Mouse (Mus musculus): ENCODE results near the gene Gripap1. TPM values are rescaled to one million over a fixed set of nuclear protein-coding genes. Genes with fewer than 3 reads are reported as not detected.
A peak's percentile ranks its signal among the peaks of the same experiment; 100 is the strongest.

The Gripap1 gene
- polyA plus RNA-seq, 1 experiment from 2014 or later = 41.8 TPM

GRCm38 (mm10) chrX:7772766-7773165, 16.8 kb upstream of the Gripap1 start:
- no peaks in the 10 kb centered on the region for H3K9me3 ChIP-seq (ENCODE audit: control insufficient read depth, low read depth, low read length)
- peaks cover 11% of the 10 kb centered on the region; the same call in 1 of the 2 replicates for H3K36me3 ChIP-seq (ENCODE audit: control insufficient read depth, insufficient read depth, low read length)
- ATAC-seq (ENCODE audit: insufficient number of reproducible peaks, insufficient read depth, low FRiP score, low read depth) = no peak
- H3K4me3 ChIP-seq (ENCODE audit: low read depth, low read length) = no peak overlapping the region
- H3K9ac ChIP-seq (replicated peaks; ENCODE audit: low read depth, low read length) = no peak overlapping the region
- H3K4me2 ChIP-seq (replicated peaks; ENCODE audit: low read depth, low read length) = no peak overlapping the region
- no peaks in the 10 kb centered on the region for H3K4me1 ChIP-seq (ENCODE audit: control insufficient read depth, insufficient read depth, low read length)
- WGBS = 57% methylated on average over 2 of the region's 2 CpGs
- no peaks in the 10 kb centered on the region for H3K27me3 ChIP-seq (ENCODE audit: control insufficient read depth, insufficient read depth, low read length)
- H3K27ac ChIP-seq (ENCODE audit: low read length) = no peak overlapping the region

GRCm38 (mm10) chrX:7775501-7776205, 13.9 kb upstream of the Gripap1 start:
- peaks cover 8% of the 10 kb centered on the region; the same call in 1 of the 2 replicates for H3K36me3 ChIP-seq (ENCODE audit: control insufficient read depth, insufficient read depth, low read length)

DNA sequence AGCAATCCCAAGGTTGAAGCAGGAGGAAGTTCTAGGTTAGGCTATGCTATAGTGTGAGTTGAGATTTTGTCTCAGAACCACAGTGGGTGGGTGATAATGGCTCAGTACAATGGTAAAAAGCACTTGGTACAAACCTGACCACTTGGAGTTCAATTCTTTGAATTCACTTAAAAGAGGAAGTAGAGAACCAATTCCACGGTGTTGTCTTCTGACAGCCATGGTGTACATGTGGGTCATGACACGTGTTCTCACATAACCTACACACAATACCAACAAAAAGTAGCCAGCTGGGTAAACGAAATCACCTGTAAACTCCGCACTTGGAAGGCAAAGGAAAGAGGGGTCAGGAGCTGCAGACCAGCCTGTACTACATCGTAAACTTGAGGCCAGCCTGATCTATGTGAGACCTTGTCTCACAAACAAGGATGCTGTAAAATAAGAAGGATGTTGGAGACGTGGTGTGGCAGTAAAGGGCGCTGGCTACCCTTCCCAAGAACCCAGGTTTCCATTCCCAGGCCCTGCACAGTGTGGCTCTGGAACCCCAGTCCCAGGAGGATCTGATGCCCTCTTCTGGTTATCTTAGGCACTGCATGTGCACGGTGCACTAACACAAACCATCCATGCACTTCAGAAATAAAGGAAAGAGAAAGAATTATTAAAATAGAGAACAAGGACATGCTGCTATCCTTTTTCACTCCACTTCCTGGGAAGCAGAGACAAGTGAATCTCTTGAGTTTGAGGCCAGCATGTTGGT, 13.1 kb upstream of the Gripap1 start:
- Histone ChIP-seq H3K4me3 (ENCODE audit: low read depth, low read length) (no peak overlapping the region), H3K36me3 (ENCODE audit: control insufficient read depth, insufficient read depth, low read length) (peaks cover 5% of the 10 kb centered on the region; the same call in 1 of the 2 replicates), H3K4me1 (ENCODE audit: control insufficient read depth, insufficient read depth, low read length) (no peaks in the 10 kb centered on the region), H3K9ac (replicated peaks; ENCODE audit: low read depth, low read length) (no peak overlapping the region), H3K9me3 (ENCODE audit: control insufficient read depth, low read depth, low read length) (no peaks in the 10 kb centered on the region), H3K27me3 (ENCODE audit: control insufficient read depth, insufficient read depth, low read length) (no peaks in the 10 kb centered on the region), H3K4me2 (replicated peaks; ENCODE audit: low read depth, low read length) (no peak overlapping the region), H3K27ac (ENCODE audit: low read length) (no peak overlapping the region)
- ATAC-seq (ENCODE audit: insufficient number of reproducible peaks, insufficient read depth, low FRiP score, low read depth) = peak; percentile 33; the same call in 1 of the 2 replicates
- WGBS = 47% methylated on average over 8 of the region's 8 CpGs

More at GRCm38 (mm10) chrX:7775501-7776205, 13.9 kb upstream of the Gripap1 start:
- no peaks in the 10 kb centered on the region for H3K4me1 ChIP-seq (ENCODE audit: control insufficient read depth, insufficient read depth, low read length)
- no peak for ATAC-seq (ENCODE audit: insufficient number of reproducible peaks, insufficient read depth, low FRiP score, low read depth)
- no peaks in the 10 kb centered on the region for H3K9me3 ChIP-seq (ENCODE audit: control insufficient read depth, low read depth, low read length)
- no peak overlapping the region for H3K4me2 ChIP-seq (replicated peaks; ENCODE audit: low read depth, low read length)
- 75% methylated on average over 9 of the region's 9 CpGs for WGBS
- H3K9ac ChIP-seq (replicated peaks; ENCODE audit: low read depth, low read length) = no peak overlapping the region
- H3K27me3 ChIP-seq (ENCODE audit: control insufficient read depth, insufficient read depth, low read length) = no peaks in the 10 kb centered on the region
- H3K27ac ChIP-seq (ENCODE audit: low read length) = no peak overlapping the region
- no peak overlapping the region for H3K4me3 ChIP-seq (ENCODE audit: low read depth, low read length)

- Histone ChIP-seq H3K27ac (ENCODE audit: low read length) (no peak overlapping the region), H3K9ac (replicated peaks; ENCODE audit: low read depth, low read length) (no peak overlapping the region), H3K4me1 (ENCODE audit: control insufficient read depth, insufficient read depth, low read length) (no peaks in the 10 kb centered on the region), H3K4me3 (ENCODE audit: low read depth, low read length) (no peak overlapping the region), H3K4me2 (replicated peaks; ENCODE audit: low read depth, low read length) (no peak overlapping the region), H3K36me3 (ENCODE audit: control insufficient read depth, insufficient read depth, low read length) (no peaks in the 10 kb centered on the region; the same call in 1 of the 2 replicates), H3K27me3 (ENCODE audit: control insufficient read depth, insufficient read depth, low read length) (no peaks in the 10 kb centered on the region), H3K9me3 (ENCODE audit: control insufficient read depth, low read depth, low read length) (no peaks in the 10 kb centered on the region)
- peak; percentile 65; the same call in 1 of the 2 replicates for ATAC-seq (ENCODE audit: insufficient number of reproducible peaks, insufficient read depth, low FRiP score, low read depth)
- WGBS = 65% methylated on average over 7 of the region's 7 CpGs
Observed at GRCm38 (mm10) chrX:7778450-7779244, 10.9 kb upstream of the Gripap1 start.

DNA sequence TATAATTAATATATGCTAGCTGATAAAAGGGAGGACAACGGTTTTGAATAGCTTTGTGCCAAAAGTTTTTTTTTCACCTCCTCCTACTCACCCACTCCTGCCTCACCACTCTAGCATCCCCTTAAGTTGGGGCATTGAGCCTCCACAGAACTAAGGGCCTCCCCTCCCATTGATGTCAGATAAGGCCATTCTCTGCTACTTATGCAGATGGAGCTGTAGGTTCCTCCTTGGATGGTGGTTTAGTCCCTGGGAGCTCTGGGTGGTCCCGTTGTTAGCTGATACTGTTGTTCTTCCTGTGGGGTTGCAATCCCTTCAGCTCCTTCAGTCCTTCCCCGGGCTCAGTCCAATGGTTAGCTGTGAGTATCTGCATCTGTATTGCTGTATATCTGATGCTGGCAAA, 10.3 kb upstream of the Gripap1 start:
- Histone ChIP-seq H3K9ac (replicated peaks; ENCODE audit: low read depth, low read length) (no peak overlapping the region), H3K27me3 (ENCODE audit: control insufficient read depth, insufficient read depth, low read length) (no peaks in the 10 kb centered on the region), H3K9me3 (ENCODE audit: control insufficient read depth, low read depth, low read length) (no peaks in the 10 kb centered on the region), H3K4me1 (ENCODE audit: control insufficient read depth, insufficient read depth, low read length) (no peaks in the 10 kb centered on the region), H3K27ac (ENCODE audit: low read length) (no peak overlapping the region), H3K4me3 (ENCODE audit: low read depth, low read length) (no peak overlapping the region), H3K4me2 (replicated peaks; ENCODE audit: low read depth, low read length) (no peak overlapping the region), H3K36me3 (ENCODE audit: control insufficient read depth, insufficient read depth, low read length) (no peaks in the 10 kb centered on the region)
- WGBS = 21% methylated on average over 3 of the region's 3 CpGs
- no peak for ATAC-seq (ENCODE audit: insufficient number of reproducible peaks, insufficient read depth, low FRiP score, low read depth)

DNA sequence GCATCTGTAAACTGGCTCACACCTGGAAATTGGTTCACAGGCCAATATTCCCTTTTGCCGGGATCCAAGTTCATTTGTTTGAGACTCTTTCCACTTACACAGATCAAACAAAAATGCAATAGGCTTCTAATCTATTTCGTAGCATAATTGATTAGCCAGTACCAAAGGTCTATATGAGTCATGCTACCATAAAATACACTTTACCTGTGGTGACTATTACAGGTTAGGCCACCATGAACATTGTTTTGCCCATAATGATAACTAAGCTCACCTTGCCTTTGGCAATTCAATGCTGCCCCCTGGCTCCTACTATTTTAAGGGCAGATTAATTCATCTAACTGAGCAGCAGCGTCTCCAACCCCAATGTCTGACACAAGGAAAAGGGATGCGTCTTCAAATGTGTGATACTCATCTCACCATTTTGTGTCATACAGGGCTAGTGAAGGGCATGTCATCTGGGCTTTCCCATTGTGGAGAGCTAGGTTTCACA, 6.9 kb upstream of the Gripap1 start:
- Histone ChIP-seq H3K36me3 (ENCODE audit: control insufficient read depth, insufficient read depth, low read length) (no peaks in the 10 kb centered on the region), H3K27ac (ENCODE audit: low read length) (no peak overlapping the region), H3K4me1 (ENCODE audit: control insufficient read depth, insufficient read depth, low read length) (no peaks in the 10 kb centered on the region), H3K27me3 (ENCODE audit: control insufficient read depth, insufficient read depth, low read length) (no peaks in the 10 kb centered on the region), H3K4me2 (replicated peaks; ENCODE audit: low read depth, low read length) (no peak overlapping the region), H3K9me3 (ENCODE audit: control insufficient read depth, low read depth, low read length) (no peaks in the 10 kb centered on the region), H3K9ac (replicated peaks; ENCODE audit: low read depth, low read length) (no peak overlapping the region), H3K4me3 (ENCODE audit: low read depth, low read length) (no peak overlapping the region)
- ATAC-seq (ENCODE audit: insufficient number of reproducible peaks, insufficient read depth, low FRiP score, low read depth) = no peak
- 79% methylated on average over 4 of the region's 4 CpGs for WGBS

DNA sequence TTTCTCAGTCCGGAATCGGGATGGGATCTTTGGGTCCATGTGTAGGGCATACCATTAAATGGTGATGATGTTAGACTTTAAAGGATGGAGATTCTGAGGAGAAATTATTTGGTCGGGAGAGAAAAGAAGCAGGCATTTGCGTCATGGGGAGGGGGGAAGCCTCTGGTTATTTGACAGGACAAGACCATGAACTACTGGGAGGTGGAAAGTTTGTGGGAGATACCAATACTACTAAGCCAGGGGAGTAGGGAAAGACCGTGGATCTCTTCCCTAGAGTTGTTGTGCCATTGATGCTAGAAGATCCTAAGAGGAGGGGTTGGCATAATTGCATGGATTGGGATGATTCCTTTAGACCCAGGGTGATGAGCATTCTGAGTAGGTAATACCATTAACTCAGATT, 744 bp downstream of the Gripap1 start:
- no peaks in the 10 kb centered on the region; the same call in 1 of the 2 replicates for H3K36me3 ChIP-seq (ENCODE audit: control insufficient read depth, insufficient read depth, low read length)
- no peaks in the 10 kb centered on the region for H3K27me3 ChIP-seq (ENCODE audit: control insufficient read depth, insufficient read depth, low read length)
- no peak for ATAC-seq (ENCODE audit: insufficient number of reproducible peaks, insufficient read depth, low FRiP score, low read depth)
- 26% methylated on average over 5 of the region's 5 CpGs for WGBS
- H3K9ac ChIP-seq (replicated peaks; ENCODE audit: low read depth, low read length) = peak overlapping the region; percentile 46; the same call in 1 of the 2 replicates
- no peaks in the 10 kb centered on the region for H3K9me3 ChIP-seq (ENCODE audit: control insufficient read depth, low read depth, low read length)
- no peaks in the 10 kb centered on the region for H3K4me1 ChIP-seq (ENCODE audit: control insufficient read depth, insufficient read depth, low read length)
- H3K4me3 ChIP-seq (ENCODE audit: low read depth, low read length) = peak overlapping the region; percentile 52
- no peak overlapping the region for H3K27ac ChIP-seq (ENCODE audit: low read length)
- H3K4me2 ChIP-seq (replicated peaks; ENCODE audit: low read depth, low read length) = peak overlapping the region; percentile 59

- no peaks in the 10 kb centered on the region; the same call in 1 of the 2 replicates for H3K36me3 ChIP-seq (ENCODE audit: control insufficient read depth, insufficient read depth, low read length)
- H3K4me2 ChIP-seq (replicated peaks; ENCODE audit: low read depth, low read length) = no peak overlapping the region
- H3K4me1 ChIP-seq (ENCODE audit: control insufficient read depth, insufficient read depth, low read length) = no peaks in the 10 kb centered on the region
- no peak overlapping the region for H3K27ac ChIP-seq (ENCODE audit: low read length)
- H3K4me3 ChIP-seq (ENCODE audit: low read depth, low read length) = no peak overlapping the region
- H3K9ac ChIP-seq (replicated peaks; ENCODE audit: low read depth, low read length) = no peak overlapping the region
- H3K9me3 ChIP-seq (ENCODE audit: control insufficient read depth, low read depth, low read length) = no peaks in the 10 kb centered on the region
- ATAC-seq (ENCODE audit: insufficient number of reproducible peaks, insufficient read depth, low FRiP score, low read depth) = no peak
- H3K27me3 ChIP-seq (ENCODE audit: control insufficient read depth, insufficient read depth, low read length) = no peaks in the 10 kb centered on the region
- 43% methylated on average over 3 of the region's 3 CpGs for WGBS
Observed at GRCm38 (mm10) chrX:7793361-7793760, 3.8 kb downstream of the Gripap1 start.
